Mouse (Mus musculus) gastrocnemius, adult 18-20 months (tissue): ENCODE measurements around the gene Llgl1. TPM values are rescaled to one million over a fixed set of nuclear protein-coding genes. Genes with fewer than 3 reads are reported as not detected.

Experiments used
- DNase-seq: peaks from one replicate; pipeline ENCODE4 v3.0.0; 2021; ENCODE audit warnings: low spot score
- microRNA-seq: library from miRNA; unstranded; fragments of <30 nt; microRNA quantifications from one replicate; pipeline ENCODE4 v1.2.0, GENCODE M21; 2021
- total RNA-seq, 2 experiments: library from RNA; stranded (reverse); gene quantifications; 2 replicates each; pipeline ENCODE4 v1.2.3; 2021

The Llgl1 gene
- total RNA-seq, 2 experiments from 2014 or later, result 8.9 to 9.2 TPM

- DNase-seq, result no peak
Observed at GRCm38 (mm10) chr11:60719263-60719662, 19.7 kb downstream of the Llgl1 start.

DNA sequence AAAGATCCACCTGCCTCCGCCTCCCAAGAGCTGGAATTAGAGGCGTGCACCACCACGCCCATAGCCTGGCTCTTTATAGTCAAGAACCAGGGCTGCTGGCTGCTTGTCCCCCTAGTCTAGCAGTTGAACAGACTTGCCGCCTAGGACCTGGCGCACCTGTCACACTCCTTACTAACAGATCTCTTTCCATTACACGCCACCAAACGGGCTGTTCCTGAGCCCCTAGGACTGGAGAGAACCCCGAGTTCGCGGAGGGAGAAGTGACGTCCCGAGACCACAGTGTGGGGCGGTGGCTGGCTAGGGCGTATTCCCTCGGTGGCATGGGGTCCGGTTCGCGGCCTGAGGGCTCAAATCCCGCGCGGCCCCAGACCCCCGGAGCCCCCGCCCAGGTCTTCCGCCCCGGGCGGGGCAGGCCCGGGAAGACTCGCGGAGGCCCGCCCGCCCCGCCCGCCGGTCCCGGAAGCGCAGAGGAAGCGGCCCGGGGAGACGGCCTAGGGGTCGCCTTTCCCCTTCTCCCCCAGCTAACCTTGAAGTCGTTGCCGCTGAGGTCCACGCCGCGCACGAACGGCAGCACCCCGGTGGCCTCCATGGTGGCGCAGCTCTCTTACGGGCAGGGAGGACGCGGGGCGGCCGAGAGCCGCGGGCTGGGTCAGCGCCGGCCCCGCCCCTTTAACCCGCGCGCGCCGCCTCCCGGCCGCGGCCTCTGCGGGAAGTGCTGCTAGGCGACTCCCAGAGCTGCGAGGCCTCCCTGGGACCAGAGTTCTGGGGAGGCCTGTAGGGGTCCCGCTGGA lies 27.3 kb downstream of the Llgl1 start, which contains the start of gene Flii:
Gene Flii (minus strand): TSS at position 663 of the 791 bp plus-strand sequence.
- DNase-seq, result peak; percentile 82

- DNase-seq, result peak; percentile 34
Observed at GRCm38 (mm10) chr11:60727392-60728140, 28.0 kb downstream of the Llgl1 start.

GRCm38 (mm10) chr11:60728260-60728761 lies 28.8 kb downstream of the Llgl1 start, which contains the start of gene Mief2:
Mief2 (plus strand) TSS chr11:60728398.
- DNase-seq, result peak; percentile 96

DNA sequence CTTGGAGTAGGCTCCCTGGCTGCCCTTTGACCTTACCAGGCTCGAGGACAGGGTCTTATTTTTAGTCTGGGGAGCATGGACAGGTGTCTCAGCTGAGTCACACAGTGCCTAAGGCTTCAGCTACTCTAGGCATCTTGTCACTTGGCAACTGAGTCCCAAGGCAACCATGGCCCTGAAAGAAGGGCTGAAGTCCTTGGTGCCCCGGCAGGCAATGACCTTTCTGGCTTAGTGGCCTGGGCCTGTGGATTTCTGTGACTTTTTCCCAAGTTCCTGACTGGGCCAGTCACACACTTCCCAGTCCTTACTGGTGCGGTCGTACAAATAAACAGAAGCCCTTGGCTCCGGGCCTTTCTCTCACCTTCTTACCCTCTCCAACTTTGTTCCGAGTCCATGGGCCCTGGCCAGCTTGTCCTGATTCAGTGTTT lies 29.7 kb downstream of the Llgl1 start:
- peak; percentile 77 for DNase-seq

GRCm38 (mm10) chr11:60730169-60730568 lies 30.6 kb downstream of the Llgl1 start:
- no peak for DNase-seq

DNA sequence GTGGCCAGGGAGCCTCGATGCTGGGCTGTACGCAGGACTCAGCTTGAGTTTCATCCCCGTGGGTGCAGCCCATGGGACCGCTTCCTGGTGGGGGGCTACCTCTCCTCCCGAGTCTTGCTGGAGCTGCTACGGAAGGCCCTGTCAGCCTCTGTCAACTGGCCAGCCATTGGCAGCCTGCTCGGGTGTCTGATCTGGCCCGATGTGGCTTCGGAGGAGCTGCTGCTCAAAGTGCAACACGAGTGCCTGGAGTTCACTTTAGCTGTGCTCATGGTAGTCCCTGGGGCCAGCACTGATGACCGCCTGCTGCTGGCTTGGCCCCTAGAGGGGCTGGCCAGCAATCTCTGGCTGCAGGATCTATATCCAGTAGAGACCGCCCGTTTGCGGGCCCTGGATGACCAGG lies 31.7 kb downstream of the Llgl1 start:
- DNase-seq, result peak; percentile 76

DNA sequence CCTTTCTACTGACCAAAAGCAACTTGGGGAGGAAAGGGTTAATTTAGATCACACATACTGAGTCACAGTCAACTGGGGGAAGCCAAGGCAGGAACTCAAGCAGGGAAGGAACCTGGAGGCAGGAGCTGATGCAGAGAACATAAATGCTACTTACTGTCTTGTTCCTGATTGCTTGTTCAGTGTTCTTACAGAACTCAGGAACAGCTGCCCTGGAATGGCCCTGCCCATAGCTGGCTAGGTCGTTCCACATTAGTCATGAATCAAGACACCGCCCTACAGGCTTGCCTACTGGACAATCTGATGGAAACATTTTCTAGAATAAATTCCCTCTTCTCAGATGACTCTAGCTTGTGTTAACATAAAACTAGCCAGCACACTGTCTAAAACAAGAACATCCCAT lies 34.7 kb downstream of the Llgl1 start:
- peak; percentile 62 for DNase-seq

DNA sequence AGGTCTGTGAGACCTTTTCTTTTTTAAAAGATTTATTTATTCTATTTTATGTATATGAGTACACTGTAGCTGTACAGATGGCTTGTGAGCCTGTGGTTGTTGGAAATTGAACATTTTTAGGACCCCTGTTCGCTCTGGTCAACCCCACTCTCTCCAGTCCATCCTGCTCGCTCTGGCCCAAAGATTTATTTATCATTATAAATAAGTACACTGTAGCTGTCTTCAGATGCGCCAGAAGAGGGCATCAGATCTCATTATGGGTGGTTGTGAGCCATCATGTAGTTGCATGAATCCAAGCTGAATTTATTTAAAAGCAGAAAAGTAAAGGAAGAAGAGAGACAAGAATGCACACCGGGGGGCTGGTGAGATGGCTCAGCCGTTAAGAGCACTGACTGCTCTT lies 35.7 kb downstream of the Llgl1 start:
- no peak for DNase-seq

GRCm38 (mm10) chr11:60736491-60736890 lies 37.0 kb downstream of the Llgl1 start:
- DNase-seq, result no peak

DNA sequence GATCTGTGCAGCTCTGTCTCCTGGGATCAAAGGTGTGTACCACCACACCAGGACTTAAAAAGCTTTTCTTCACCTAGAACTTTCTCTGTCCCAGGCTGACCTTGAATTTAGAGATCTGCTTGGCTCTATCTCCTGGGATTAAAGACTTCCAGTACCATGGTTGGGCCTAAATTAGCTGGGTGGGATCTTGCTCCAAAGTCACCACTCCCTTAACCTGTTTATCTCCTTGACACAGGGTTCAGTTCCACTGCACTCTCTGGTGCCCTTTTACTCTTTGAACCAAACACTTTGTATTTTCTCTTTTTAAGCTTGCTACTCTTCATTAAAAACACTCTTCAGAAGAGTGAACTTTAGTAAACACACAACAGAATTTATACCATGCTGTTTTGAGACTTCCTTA lies 37.9 kb downstream of the Llgl1 start:
- DNase-seq, result no peak

DNA sequence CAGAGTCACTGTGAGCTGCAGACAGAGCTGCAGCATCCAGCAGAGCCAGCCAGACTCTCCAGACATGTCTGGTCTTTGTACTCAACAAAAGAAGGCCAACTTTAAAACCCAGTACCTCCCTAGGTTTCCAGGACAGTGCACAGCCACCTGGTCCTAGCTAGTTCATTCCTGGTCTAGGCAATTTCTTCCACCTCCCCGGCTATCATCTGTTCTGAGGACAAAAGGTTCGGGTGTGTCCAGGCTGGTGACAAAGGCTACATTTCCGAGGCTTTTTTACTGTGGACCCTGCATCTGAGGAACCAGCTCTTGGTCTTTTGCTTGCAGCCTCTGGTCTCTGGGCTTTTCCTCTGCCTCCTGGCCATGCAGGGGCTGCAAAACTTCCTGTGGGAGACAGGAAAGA lies 40.8 kb downstream of the Llgl1 start:
- DNase-seq, result no peak

DNA sequence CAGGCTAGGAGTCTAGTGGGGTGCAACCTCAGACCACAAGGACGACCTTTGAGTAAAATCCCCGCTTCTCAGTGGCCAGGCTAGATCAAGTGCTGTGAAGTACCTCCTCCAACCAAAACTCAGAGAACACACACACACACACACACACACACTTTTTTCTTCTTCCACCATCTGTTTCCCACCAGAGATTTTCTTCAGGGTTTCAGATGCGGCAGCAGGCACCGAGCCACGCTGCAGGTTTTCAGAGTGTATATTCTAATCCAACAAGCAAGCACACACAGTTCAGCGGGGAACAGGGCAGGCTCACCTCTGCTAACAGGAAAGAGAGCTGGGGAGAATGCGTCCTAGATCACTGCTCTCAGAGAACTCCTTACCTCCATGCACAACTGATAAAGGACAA lies 56.0 kb downstream of the Llgl1 start:
- DNase-seq, result no peak

DNA sequence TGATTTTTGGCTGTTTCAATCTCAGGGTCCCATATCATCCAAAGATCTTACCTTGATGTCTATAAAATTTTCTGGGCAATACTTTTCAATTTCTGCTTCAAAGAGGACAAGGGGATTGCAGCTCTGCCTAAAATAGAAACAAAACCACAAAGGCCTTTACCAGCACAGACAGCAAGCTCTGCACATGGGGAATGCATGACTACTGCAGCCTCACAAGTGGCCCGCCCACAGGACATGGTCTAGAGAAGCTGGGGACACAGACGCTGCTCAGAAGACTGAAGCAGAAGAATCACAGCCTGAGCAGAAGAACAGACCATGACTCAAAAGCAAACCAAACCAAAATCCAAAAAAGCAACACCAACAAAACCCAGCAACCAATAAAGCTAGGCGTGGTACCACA lies 62.2 kb downstream of the Llgl1 start:
- DNase-seq, result no peak

Small RNA genes within 50 kb of the gene (microRNA-seq; reads per million reads assigned to microRNA genes)
- gene Mir5100, result 2.7 reads per million

Other genes starting within 250 kb of the Llgl1 start
- 10 to 100 TPM; 23.0 to 25.1 TPM for gene Drg2, start 245.1 kb upstream of the Llgl1 start, total RNA-seq
- under 1 TPM in 1 of 2 experiments, not detected in 1; 0.05 TPM for gene Myo15, start 230.4 kb upstream of the Llgl1 start, total RNA-seq
- 100 to 1,000 TPM; 125 to 130 TPM for gene Alkbh5, start 163.3 kb upstream of the Llgl1 start, total RNA-seq
- gene Flii, start 27.5 kb downstream of the Llgl1 start, total RNA-seq, result 100 to 1,000 TPM; 108 to 113 TPM
- 10 to 100 TPM; 75.2 to 94.4 TPM for gene Mief2, start 28.7 kb downstream of the Llgl1 start, total RNA-seq
- gene Top3a, start 77.6 kb downstream of the Llgl1 start, total RNA-seq, result 1 to 10 TPM; 3.7 to 5.0 TPM
- gene Smcr8, start 77.8 kb downstream of the Llgl1 start, total RNA-seq, result 10 to 100 TPM; 18.4 to 18.5 TPM
- gene Shmt1, start 112.0 kb downstream of the Llgl1 start, total RNA-seq, result 10 to 100 TPM; 10.6 to 13.9 TPM
- 10 to 100 TPM; 21.0 to 21.5 TPM for gene Dhrs7b, start 130.9 kb downstream of the Llgl1 start, total RNA-seq
- 10 to 100 TPM; 41.0 to 42.9 TPM for gene Tmem11, start 179.5 kb downstream of the Llgl1 start, total RNA-seq
- gene Natd1, start 215.0 kb downstream of the Llgl1 start, total RNA-seq, result 10 to 100 TPM in 1 of 2 experiments, 1 to 10 TPM in 1; 8.2 to 10.3 TPM
- 100 to 1,000 TPM; 105 to 173 TPM for gene Map2k3, start 232.3 kb downstream of the Llgl1 start, total RNA-seq